Mouse (Mus musculus) cortical plate, adult 2 months (tissue): ENCODE measurements around the gene Ddt. TPM values are rescaled to one million over a fixed set of nuclear protein-coding genes. Genes with fewer than 3 reads are reported as not detected.

ENCODE experiments used
- H3K27ac ChIP-seq: fragments of 200-500 bp; 2 replicates; pipeline ENCODE4 v1.5.1; 2012; ENCODE audit warnings: low read length, control low read depth, inconsistent platforms; ENCODE audit not compliant: insufficient read depth
- H3K4me1 ChIP-seq: fragments of 200-500 bp; 2 replicates; pipeline ENCODE4 v1.6.1; 2011; ENCODE audit warnings: low read length; ENCODE audit not compliant: control insufficient read depth, insufficient read depth
- H3K4me3 ChIP-seq: fragments of 200-500 bp; 2 replicates; pipeline ENCODE4 v1.5.1; 2011; ENCODE audit warnings: mild to moderate bottlenecking, low read length, control low read depth; ENCODE audit not compliant: insufficient read depth
- CTCF ChIP-seq: fragments of 200-500 bp; IDR thresholded peaks from 2 replicates; pipeline ENCODE4 v1.5.1; 2011; ENCODE audit warnings: mild to moderate bottlenecking, control low read depth, low read length; ENCODE audit not compliant: insufficient read depth; ENCODE audit errors: extremely low read depth
- POLR2A ChIP-seq: fragments of 200-500 bp; IDR thresholded peaks from 2 replicates; pipeline ENCODE4 v1.6.1; 2011; ENCODE audit warnings: mild to moderate bottlenecking, low read length, control low read depth; ENCODE audit not compliant: insufficient read depth; ENCODE audit errors: extremely low read depth
- polyA plus RNA-seq: library from polyadenylated mRNA; depleted of rRNA; stranded (reverse); fragments of >200 nt; gene quantifications from 2 replicates; pipeline ENCODE4 v1.2.3, GENCODE M21; 2012

The Ddt gene
- polyA plus RNA-seq, 1 experiment: 90.3 TPM

GRCm38 (mm10) chr10:75790773-75791172 is 17.6 kb upstream of the Ddt start:
- H3K4me3 ChIP-seq: no peak overlapping the region
- TF ChIP-seq POLR2A: no peak
- no peak for TF ChIP-seq CTCF
- H3K4me1 ChIP-seq: no peaks in the 10 kb centered on the region
- no peak overlapping the region for H3K27ac ChIP-seq

GRCm38 (mm10) chr10:75789841-75790240 is 16.6 kb upstream of the Ddt start:
- Histone ChIP-seq H3K4me1 (no peaks in the 10 kb centered on the region), H3K27ac (no peak overlapping the region), H3K4me3 (no peak overlapping the region)
- TF ChIP-seq POLR2A (no peak), CTCF (no peak)

GRCm38 (mm10) chr10:75789081-75789735 is 16.0 kb upstream of the Ddt start:
- no peaks in the 10 kb centered on the region for H3K4me1 ChIP-seq
- H3K27ac ChIP-seq: no peak overlapping the region
- TF ChIP-seq POLR2A: no peak
- TF ChIP-seq CTCF: no peak
- H3K4me3 ChIP-seq: no peak overlapping the region

- no peak overlapping the region for H3K27ac ChIP-seq
- H3K4me3 ChIP-seq: no peak overlapping the region
- H3K4me1 ChIP-seq: no peaks in the 10 kb centered on the region
- TF ChIP-seq POLR2A (no peak), CTCF (no peak)
Observed at GRCm38 (mm10) chr10:75788277-75788676, 15.1 kb upstream of the Ddt start.

- Histone ChIP-seq H3K4me3 (no peak overlapping the region), H3K4me1 (no peaks in the 10 kb centered on the region), H3K27ac (no peak overlapping the region)
- no peak for TF ChIP-seq CTCF
- no peak for TF ChIP-seq POLR2A
Observed at GRCm38 (mm10) chr10:75785442-75785841, 12.2 kb upstream of the Ddt start.

- Histone ChIP-seq H3K4me1 (no peaks in the 10 kb centered on the region), H3K27ac (no peak within 1 kb of the TSS), H3K4me3 (peak within 1 kb of the TSS; percentile 34)
- TF ChIP-seq POLR2A: no peak
- no peak for TF ChIP-seq CTCF
Observed at GRCm38 (mm10) chr10:75780769-75781578, 7.8 kb upstream of the Ddt start, which contains the start of the genes Gm20441 and Gstt3. Gm20441 (minus strand) TSS chr10:75780954. Gstt3 (minus strand) TSS chr10:75781414.

GRCm38 (mm10) chr10:75779206-75780174 is 6.3 kb upstream of the Ddt start:
- no peak overlapping the region for H3K27ac ChIP-seq
- no peaks in the 10 kb centered on the region for H3K4me1 ChIP-seq
- H3K4me3 ChIP-seq: no peak overlapping the region
- TF ChIP-seq CTCF (no peak), POLR2A (no peak)

- Histone ChIP-seq H3K4me1 (no peaks in the 10 kb centered on the region), H3K27ac (no peak overlapping the region), H3K4me3 (no peak overlapping the region)
- TF ChIP-seq CTCF: no peak
- TF ChIP-seq POLR2A: no peak
Observed at GRCm38 (mm10) chr10:75777885-75778284, 4.7 kb upstream of the Ddt start.

GRCm38 (mm10) chr10:75776562-75776961 is 3.3 kb upstream of the Ddt start:
- H3K4me3 ChIP-seq: no peak overlapping the region
- H3K4me1 ChIP-seq: no peaks in the 10 kb centered on the region
- no peak for TF ChIP-seq POLR2A
- TF ChIP-seq CTCF: no peak
- no peak overlapping the region for H3K27ac ChIP-seq
